Mouse (Mus musculus): ENCODE results near the gene Tstd1.

DNA sequence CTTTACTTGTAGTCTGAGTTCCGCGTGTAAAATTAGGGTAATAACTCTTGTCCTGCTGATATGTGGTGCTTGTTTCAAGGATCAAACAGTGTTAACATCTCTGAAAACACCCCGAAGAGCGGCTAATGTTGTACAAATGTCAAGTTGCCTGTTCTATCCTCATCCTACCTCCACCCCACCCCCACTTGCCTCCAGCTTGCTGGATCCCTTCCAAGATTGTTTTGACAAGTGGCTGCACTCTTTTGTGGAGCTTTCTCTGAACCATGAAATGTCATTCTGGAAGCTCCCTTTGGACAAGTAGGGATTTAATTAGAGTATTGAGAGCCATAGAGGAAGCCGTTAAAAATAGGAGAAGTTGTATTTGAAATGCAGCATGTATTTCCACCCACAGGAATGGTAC, 41.1 kb downstream of the Tstd1 start:
- TF ChIP-seq POLR2A (IDR thresholded peaks at IDR 0.05; ENCODE audit: borderline replicate concordance, extremely low read depth, low read depth, low read length): no peak
- TF ChIP-seq CTCF (IDR thresholded peaks at IDR 0.05; ENCODE audit: insufficient read depth, low read length): no peak

Data from lung, adult 2 months (tissue).